Mouse (Mus musculus): ENCODE measurements around the gene Dctpp1.
A peak's percentile ranks its signal among the peaks of the same experiment; 100 is the strongest.

The Dctpp1 gene

GRCm38 (mm10) chr7:127208553-127209438, 51.7 kb downstream of the Dctpp1 start, which contains the start of gene Mylpf:
TSS of gene Mylpf (plus strand) at chr7:127208890.
- DNase-seq, result peak; percentile 88

GRCm38 (mm10) chr7:127208295-127208552, 52.3 kb downstream of the Dctpp1 start, which contains the start of gene Tbc1d10b:
TSS of gene Tbc1d10b (minus strand) at chr7:127208468.
- no peak for DNase-seq

- peak; percentile 59 for DNase-seq
These were observed 52.9 kb downstream of the Dctpp1 start for GRCm38 (mm10) chr7:127207374-127208294.

All from cerebellum, adult 8-10 months (tissue).